Mouse (Mus musculus) kidney, postnatal 10 days (tissue): ENCODE results near the gene Ankrd13a.

Source experiments
- DNase-seq: peaks from one replicate; pipeline ENCODE4 v3.0.0; 2021; ENCODE audit warnings: mixed read lengths

The Ankrd13a gene

GRCm38 (mm10) chr5:114774403-114775051 lies at the start of gene Ankrd13a:
TSS of gene Ankrd13a (plus strand) at chr5:114774677.
- peak; percentile 94 for DNase-seq

- no peak for DNase-seq
These were observed 46.3 kb upstream of the Ankrd13a start for GRCm38 (mm10) chr5:114728160-114728559.

GRCm38 (mm10) chr5:114730129-114730528 lies 44.3 kb upstream of the Ankrd13a start:
- no peak for DNase-seq

GRCm38 (mm10) chr5:114731498-114731897 lies 43.0 kb upstream of the Ankrd13a start:
- no peak for DNase-seq

- no peak for DNase-seq
These were observed 42.5 kb upstream of the Ankrd13a start for GRCm38 (mm10) chr5:114731969-114732368.

- DNase-seq, result no peak
These were observed 40.9 kb upstream of the Ankrd13a start for GRCm38 (mm10) chr5:114733606-114734005.

- DNase-seq, result peak; percentile 52
These were observed 37.2 kb upstream of the Ankrd13a start for GRCm38 (mm10) chr5:114737090-114737887.

GRCm38 (mm10) chr5:114738707-114739241 lies 35.7 kb upstream of the Ankrd13a start:
- peak; percentile 65 for DNase-seq

GRCm38 (mm10) chr5:114740595-114740994 lies 33.9 kb upstream of the Ankrd13a start:
- peak; percentile 65 for DNase-seq

- no peak for DNase-seq
These were observed 31.9 kb upstream of the Ankrd13a start for GRCm38 (mm10) chr5:114742572-114742971.

- no peak for DNase-seq
These were observed 31.3 kb upstream of the Ankrd13a start for GRCm38 (mm10) chr5:114742998-114743696.

- no peak for DNase-seq
These were observed 30.8 kb upstream of the Ankrd13a start for GRCm38 (mm10) chr5:114743697-114744090.

GRCm38 (mm10) chr5:114745581-114745980 lies 28.9 kb upstream of the Ankrd13a start:
- DNase-seq, result peak; percentile 41

GRCm38 (mm10) chr5:114746886-114747285 lies 27.6 kb upstream of the Ankrd13a start:
- DNase-seq, result no peak

- DNase-seq, result no peak
These were observed 27.0 kb upstream of the Ankrd13a start for GRCm38 (mm10) chr5:114747521-114747920.

GRCm38 (mm10) chr5:114750325-114750724 lies 24.2 kb upstream of the Ankrd13a start:
- DNase-seq, result no peak

- DNase-seq, result no peak
These were observed 22.1 kb upstream of the Ankrd13a start for GRCm38 (mm10) chr5:114752397-114752796.

- DNase-seq, result no peak
These were observed 21.1 kb upstream of the Ankrd13a start for GRCm38 (mm10) chr5:114753384-114753783.

- DNase-seq, result no peak
These were observed 14.9 kb upstream of the Ankrd13a start for GRCm38 (mm10) chr5:114759536-114760090.

- no peak for DNase-seq
These were observed 12.5 kb upstream of the Ankrd13a start for GRCm38 (mm10) chr5:114761980-114762379.

GRCm38 (mm10) chr5:114764812-114765735 lies 9.4 kb upstream of the Ankrd13a start:
- no peak for DNase-seq

GRCm38 (mm10) chr5:114766686-114767085 lies 7.8 kb upstream of the Ankrd13a start:
- no peak for DNase-seq
